Mouse (Mus musculus): Measurements from ENCODE around the gene Mrpl28.
"Not testable (repeated sequence)": the region's sequence is repeated elsewhere in the genome, so short reads cannot be mapped to it uniquely, and the experiment has no call there.

The Mrpl28 gene

DNA sequence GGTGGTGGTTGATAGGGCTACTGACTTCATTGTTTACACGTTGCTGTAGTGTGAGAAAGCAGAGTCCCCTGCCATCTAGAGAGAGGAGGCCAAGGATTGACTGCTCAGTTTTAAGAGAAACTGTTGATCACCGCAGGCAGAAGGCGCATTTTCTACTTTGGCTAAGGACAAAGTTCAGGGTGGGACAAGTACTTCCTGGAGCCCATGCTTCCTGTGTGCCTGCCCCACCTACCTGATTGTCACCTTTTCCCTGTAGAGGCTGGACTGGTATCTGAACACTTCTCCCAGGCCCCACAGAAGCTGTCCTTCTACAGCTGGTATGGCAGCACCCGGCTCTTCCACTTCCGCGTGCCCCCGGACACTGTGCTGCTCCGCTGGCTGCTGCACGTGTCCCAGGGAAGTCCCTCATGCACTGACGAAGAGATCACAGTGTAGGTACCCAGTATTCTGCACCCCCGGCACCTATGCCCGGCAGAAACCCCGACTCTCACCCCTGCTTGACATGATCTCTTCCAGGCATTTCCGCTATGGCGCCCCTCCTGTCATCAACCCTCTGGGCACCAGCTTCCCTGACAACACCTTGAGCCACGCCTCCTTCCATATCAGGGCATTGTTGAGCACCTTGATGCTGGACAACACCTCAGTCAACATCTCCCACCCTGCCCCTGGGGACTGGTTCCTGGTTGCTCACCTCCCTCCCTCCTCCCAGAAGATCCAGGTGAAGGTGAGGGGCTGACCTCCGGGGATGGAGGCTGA, 6.6 kb upstream of the Mrpl28 start:
- no peak for DNase-seq

DNA sequence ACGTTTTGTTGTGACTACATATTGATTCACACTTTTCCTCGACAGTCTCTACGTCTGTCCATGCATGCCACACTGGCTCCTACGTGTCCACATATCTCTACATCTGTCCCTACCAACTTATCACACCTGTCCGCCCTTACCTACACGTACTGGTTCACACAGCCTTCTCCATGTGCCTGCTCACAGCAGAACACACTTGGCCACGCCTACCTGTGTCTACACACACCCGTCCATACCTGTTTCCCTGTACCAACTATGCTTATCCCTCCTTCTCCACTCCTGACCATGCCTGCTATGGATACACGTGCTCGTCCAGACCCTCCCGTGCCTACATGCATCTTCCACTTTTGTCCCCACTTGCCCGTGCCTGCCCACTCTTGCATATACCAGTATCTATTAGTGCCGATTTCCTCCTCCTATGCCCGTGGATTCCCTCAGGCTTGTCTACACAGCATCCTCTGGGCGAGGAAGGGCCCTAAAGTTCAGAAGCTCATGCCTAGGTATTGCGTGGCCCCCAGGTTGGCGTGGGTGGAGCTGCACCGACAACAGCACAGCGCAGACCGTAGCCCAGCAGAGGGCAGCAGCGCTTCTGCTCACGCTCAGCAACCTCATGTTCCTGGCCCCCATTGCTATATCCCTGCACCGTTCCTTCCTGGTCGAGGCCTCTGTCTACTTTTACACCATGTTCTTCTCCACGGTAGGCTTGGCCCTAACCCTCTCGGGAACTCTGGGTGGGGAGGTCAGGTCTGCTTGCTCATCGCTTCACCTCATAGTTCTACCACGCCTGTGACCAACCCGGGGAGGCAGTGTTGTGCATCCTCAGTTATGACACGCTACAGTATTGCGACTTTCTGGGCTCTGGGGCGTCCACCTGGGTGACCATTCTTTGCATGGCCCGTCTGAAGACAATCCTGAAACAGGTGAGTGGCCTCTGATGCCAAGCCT, 3.3 kb upstream of the Mrpl28 start:
- no peak for DNase-seq

DNA sequence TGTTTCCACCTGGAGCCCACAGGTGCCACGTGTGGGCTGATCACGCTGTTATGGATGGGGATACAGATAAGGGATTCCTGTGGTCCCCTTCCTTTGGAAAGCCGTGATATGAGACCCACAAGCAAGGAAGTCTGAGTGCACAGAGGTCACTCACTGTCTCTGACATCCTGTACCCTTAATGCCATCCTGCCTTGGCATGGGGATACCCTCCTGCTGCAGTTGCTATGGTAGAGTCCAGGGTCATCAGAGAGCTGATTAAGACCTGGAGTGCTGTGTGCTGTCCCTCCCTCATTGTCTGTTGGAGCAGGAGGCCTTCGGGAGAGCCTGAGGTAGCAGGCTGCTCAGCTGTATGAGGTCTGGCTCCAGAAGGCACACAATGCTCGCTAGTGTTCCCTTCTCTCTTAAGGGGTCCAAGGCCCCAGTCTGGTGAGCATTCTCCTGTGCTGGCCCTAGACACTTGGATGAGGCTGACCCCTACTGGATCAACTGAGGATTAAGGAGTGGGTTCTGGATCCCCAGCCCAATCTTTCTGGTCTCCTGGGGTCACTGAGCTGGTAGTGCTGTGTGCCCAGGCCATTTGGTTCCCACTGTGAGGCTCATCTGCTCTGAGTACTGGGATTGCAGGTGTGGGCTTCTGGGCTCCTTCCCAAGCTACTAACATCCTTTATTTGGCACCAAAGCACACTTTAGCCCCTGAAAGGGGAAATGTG, 714 bp upstream of the Mrpl28 start:
- DNase-seq: no peak

DNA sequence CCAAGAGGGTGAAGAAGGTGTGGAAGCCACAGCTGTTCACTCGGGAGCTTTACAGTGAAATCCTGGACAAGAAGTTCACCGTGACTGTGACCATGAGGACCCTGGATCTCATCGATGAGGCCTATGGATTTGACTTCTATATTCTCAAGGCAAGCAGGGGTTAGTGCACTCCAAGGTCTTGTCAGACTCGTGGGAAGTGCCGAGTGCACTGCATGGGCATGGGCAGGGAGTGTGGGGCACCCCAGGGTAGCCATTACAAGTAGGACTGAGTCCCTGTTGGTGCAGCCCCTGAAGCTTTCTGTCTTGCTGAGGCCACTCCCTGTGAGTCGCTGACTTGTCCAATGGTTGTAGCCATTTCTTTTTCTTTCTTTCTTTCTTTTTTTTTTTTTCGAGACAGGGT, 1.3 kb downstream of the Mrpl28 start:
- DNase-seq: no peak

DNA sequence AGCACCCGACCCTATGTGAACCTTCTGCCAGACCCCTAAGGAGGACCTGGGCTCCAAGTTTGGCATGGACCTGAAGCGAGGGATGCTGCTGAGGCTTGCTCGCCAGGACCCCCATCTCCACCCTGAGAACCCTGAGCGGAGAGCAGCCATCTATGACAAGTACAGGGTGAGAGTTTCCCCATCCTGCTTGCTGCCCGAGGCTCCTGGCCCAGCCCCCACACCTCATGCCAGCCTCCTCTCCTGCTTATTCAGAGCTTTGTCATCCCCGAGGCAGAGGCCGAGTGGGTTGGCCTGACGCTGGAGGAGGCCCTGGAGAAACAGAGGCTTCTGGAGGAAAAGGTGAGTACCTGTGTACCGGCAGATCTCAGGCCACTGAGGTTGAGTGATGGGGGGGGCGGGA, 1.9 kb downstream of the Mrpl28 start:
- DNase-seq: no peak

DNA sequence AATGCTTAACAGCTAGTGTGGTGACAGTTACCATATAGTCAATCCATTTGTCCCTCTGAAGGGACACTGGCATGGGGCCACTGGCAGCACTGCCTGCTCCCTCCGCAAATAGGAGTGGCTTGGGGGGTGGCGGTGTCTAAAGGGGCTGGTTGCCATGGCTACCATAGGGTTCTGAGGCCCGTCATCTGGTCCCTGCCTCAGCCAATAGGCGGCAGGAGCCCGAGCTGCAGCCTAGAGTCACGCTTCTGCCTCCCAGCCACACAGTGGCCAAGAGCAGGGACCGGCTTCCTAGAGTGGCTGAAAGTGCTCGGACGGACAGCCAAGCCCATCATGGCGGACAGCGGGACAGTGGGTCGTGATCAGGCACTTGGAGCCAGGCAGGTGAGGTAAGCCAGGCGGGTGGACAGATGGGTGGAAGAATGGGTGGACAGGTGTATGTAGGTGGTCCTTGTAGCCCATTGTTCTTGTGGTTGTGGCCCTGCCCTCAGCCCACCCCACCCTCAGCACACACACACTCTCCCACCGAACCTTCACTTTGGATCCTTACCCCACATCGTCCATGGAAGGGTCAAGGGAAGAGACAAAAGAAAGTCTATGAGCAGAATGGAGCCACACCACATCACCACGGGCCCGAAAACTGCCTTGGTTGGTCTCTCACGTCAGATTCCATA, 7.9 kb downstream of the Mrpl28 start:
- DNase-seq: no peak

DNA sequence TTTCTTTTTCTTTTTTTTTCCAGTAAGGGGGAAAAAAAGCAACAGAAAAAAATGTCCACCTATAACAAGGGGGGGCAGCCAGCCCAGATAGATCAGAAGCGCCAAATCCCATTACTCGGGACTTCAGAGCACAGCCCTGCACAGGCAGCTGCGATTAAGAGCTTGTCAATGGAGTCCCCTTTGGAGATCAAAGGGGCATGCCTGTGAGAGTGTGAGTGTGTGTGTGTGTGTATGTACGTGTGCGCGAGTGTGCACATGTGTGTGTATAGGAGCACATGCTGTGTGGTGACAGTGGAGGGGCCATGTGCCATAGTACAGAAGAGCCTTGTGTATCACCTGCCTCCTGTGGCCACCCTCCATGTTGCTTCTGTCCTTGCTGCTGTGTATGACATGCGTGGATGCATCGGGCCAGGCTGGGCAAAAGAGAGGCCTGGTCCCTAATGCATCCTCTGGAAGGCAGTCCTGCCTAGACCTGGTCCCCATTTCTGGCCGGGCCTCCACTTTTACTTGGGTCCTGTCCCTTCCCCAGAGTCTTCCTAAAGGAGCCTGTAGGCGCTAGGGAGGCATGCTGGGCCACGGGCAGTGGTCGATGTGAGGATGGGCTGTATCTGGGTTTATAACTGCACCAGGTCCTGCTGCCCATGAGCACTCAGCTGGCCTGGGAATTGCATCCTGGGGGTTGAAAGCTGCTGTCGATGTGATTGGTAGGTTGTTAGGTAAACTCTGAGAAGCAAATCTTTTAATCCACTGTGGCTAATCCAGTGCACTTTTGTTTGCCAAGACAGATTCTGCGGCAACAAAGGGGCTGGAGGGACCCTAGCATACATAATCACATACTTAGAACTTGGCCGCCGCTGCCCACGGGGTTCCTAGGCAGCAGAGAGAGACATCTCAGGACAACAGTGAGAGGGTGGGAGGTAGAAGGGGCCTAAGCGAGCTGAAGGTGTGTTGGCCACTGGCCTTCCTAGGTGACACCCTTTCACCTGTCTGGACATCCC, 8.9 kb downstream of the Mrpl28 start:
- DNase-seq: no peak

DNA sequence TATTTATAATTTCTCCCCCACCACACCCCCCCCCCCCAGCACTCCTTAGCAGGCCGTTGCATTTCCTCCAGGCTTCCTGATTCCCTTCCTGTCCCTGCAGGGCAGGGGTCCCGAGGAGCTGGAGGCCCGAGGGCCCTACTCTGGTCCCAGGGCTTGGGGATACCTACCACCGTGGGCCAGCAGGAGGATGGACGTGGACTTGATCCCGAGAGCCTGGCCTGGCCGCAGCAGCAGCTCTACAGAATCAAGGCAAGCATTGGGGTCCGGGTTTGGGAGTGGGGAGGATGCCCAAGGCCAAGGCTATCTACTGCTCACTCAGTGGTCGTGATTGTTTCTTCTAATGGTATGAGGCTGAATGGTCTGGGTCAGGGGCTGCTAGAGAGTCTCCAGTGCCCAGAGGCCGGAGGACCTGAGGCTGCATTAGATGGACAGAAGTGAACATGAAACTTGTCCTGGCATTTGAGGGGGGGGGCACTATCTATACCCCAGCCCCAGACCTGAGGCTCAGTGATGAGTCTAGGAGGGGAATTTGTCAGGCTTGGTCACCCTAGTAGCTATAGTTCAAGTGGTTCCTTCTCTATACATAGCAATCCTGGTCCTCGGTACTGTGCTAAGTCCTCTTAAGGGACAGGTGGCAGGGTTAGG, 13.9 kb downstream of the Mrpl28 start:
- no peak for DNase-seq

DNA sequence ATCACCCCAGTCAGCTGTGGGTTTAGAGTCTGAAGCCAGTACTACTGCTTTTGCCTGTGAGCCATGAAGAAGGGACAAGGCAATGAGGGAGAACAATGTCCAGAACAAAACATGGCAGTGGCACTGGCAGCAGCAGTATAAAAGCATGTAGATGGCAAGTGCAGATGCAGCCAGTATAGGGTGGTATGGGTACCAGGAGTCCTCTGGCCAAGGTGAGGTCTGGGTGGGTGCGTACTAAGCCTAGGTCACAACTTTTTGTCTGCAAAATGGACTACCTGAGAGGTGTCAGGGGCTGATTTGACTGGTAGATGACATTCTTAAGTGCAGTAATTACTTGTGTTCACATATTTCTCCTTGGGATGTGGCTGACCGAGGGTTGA, 14.4 kb downstream of the Mrpl28 start:
- no peak for DNase-seq

DNA sequence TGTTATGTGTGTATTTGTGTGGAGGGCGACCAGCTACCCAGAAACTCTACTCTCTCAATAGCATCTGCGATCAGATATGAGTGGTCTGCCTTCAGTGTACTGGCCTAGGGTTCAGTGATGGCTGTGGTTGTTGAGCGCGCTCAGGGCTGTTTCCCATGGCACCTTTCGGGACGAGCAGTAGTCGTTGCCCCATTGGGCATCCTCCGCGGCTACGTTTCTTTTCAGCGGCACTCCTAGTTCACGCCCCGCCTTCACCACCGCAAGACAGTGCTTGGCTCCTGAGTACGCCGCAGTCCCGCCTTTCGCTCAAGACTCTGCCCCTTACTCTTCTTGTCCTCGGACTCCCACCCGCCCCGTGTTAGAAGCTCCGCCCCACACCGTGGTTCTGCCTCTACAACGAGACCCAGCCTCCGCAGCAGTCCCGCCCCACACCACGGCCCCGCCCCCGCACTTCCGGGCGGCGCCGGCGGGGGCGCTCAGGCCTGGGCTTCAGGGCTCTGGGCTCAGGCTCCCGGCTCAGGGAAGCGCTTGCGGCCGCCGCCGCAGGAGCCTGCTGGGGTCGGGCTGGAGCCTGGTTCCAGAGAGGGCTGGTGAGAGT, 15.0 kb downstream of the Mrpl28 start, which contains the start of gene Axin1:
Gene Axin1, plus strand, starts transcription at position 450 of the 598 bp plus-strand sequence.
- peak; percentile 97 for DNase-seq

DNA sequence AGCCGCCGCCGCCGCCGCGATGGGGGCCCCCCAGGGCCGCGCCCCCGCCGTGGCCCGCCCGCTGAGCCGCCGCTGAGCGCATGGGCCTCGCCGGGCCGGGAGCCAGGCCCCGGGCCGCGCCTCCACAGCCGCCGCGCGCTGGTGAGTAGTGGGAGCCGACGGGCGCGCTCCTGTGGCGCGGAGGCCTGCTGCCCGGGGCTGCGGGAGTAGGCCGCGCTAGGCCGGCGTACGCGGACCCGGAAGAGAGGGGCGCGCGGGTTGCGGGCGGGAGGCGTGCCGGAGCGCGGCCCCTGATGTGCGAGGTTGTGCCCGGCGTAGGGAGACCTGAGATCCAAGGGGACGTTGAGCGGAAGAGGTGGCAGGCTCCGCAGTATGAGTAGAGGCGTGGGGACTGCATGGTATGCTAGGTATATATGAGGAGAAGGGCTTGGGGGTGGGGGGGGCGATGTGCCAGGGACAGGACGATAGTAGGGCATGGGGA, 15.6 kb downstream of the Mrpl28 start:
- DNase-seq: no peak

DNA sequence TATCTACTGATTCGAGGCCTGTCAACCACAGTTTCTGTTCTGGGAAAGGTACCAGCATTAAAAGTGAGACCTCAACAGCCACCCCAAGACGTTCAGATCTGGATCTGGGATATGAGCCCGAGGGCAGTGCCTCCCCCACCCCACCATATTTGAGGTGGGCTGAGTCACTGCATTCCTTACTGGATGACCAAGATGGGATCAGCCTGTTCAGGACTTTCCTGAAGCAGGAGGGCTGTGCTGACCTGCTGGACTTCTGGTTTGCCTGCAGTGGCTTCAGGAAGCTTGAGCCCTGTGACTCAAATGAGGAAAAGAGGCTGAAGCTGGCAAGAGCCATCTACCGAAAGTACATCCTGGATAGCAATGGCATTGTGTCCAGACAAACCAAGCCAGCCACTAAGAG, 19.5 kb downstream of the Mrpl28 start:
- DNase-seq: no peak

DNA sequence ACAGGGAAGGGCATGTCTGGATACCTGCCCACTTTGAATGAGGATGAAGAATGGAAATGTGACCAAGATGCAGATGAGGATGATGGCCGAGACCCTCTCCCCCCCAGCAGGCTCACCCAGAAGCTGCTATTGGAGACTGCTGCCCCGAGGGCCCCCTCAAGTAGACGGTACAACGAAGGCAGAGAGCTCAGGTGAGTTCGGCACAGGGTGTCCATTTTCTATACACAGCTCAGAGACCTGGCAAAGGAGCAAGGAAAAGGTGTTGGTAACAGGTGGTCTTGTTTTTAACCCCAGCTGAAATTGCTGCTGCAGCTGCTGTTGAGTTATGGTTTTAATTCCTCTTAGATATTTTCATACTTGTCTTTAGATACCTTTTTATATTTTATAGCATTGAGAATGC, 20.1 kb downstream of the Mrpl28 start:
- no peak for DNase-seq

DNA sequence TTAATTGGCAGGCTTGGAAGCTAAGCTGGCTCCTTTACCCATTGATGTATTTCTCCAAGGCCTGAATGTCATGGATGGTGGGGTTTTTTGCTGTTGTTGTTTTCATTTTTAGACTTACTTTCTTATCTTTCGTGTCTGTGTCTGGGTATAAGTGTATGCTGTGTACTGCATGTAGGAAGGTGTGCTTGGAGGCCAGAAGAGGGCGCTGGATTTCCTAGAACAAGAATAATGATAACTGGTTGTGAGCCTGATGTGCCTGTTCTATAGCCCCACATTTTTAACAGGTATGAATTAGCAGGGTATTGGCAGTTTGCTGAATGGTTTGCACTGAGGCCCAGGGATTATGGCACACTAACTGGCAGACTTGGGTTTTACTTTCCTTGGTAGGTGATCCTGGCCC, 25.8 kb downstream of the Mrpl28 start:
- no peak for DNase-seq

DNA sequence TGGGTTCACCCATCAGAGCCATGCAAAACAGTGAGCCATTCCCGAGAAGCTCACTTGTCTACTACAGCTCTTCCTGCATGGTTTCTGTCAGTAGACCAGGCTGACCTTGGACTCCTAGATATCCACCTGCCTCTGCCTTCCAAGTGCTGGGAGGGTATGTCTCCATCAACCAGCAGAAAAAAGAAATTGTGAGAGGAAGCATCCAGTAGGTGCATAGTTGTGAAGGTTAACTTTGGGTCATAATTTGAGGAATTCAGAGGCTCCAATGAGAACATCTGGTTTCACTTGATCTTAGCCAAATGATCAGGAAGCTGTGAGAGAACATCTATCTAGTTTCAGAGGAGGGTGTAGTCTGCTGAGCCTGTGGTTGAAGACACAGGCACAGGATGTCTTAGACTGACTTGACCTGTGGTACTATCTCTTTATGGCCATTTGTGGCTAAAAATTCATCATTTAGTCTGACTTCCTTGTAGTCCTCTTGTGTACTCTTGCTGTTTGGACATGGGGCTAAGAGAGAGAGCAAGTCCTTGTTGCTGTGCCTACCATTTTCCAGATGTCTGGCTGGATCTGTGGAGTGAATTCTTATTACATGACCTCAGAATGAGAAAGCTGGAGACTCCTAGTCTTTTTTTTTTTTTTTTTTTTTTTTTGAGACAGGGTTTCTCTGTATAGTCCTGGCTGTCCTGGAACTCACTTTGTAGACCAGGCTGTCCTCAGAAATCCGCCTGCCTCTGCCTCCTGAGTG, 28.8 kb downstream of the Mrpl28 start:
- no peak for DNase-seq

DNA sequence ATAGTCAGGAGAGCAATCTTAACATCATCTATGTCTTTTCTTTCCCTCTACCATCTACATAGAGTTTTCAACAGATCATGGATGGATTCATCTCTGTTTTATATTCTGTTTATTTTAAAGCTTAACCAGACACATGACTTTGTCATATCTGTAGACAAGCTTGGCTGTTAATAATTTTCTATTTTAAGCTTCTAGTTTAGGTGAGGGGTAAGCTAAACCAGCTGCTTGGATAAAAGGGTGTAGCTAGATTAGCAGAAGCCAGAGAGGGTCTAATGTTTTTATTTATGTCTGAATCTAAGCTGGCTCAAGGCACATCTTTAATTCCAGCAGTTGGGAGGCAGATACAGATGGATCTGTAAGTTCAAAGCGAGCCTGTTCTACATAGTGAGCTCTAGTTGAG, 39.4 kb downstream of the Mrpl28 start:
- DNase-seq: no peak

DNA sequence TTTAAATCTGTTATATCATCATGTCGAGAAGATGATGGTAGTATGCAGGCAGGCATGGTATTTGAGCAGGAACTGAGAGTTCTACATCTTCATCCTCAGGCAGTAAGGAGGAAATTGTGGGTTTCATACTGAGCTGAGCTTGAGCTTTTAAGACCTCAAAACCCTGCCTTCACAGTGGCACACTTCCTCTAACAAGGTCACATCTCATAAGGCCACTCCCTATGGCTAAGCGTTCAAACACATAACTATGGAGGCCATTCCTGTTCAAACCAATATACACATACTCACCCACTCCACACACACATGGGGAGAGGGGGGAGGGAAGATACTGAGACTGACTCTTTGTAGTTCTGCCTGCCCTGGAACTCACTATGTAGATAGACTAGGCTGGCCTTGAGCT, 44.7 kb downstream of the Mrpl28 start:
- no peak for DNase-seq

DNA sequence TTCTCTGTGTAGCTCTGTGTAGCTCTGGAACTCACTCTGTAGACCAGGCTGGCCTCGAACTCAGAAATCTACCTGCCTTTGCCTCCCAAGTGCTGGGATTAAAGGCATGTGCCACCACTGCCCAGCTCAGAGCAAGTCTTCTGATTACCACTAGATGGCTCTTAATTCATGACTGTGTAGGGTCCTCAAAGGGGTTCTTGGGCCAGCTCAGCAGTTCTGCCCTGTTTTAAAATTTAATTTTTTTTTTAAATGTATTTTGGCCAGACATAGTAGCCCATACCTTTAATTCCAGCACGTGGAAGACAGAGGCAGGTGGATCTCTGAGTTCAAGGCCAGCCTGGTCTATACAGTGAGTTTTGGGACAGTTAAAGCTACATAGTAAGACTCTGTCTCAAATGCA, 51.9 kb downstream of the Mrpl28 start:
- DNase-seq: not testable (repeated sequence)

Data from kidney, adult 11 months (tissue).